Mouse (Mus musculus): ENCODE measurements around the gene Polr3gl. TPM values are rescaled to one million over a fixed set of nuclear protein-coding genes. Genes with fewer than 3 reads are reported as not detected.

The Polr3gl gene
- polyA plus RNA-seq, 1 experiment from 2014 or later = 39.8 TPM

DNA sequence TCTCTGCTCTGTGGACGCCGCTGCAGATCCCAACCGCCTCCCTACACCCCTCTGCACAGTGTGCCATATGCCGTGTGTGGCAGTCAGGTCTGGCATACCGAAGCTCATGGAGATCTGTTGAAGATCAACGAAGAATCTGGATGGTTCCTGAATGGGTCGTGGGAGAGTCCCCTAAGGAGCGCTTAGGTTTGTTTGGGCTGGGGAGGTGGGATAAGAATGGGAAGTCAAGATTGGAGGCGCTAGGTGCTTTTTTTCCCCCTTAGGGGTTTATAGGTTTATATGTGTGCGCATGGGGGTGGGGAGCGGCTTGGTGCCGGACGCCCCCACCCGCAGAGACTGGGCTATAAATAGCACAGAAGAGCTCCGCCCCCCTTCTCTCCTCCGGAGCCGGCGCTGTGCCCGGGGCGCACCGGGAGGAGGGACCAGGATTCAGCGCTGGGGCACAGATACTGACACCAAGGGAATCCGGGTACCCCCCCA lies 2.3 kb upstream of the Polr3gl start, which contains the start of gene Ankrd34a:
Ankrd34a (plus strand) TSS at position 409 of the 480 bp plus-strand sequence.
- Histone ChIP-seq H3K4me2 (peak within 1 kb of the TSS; percentile 83), H3K4me1 (peaks cover 62% of the 10 kb centered on the region), H3K27ac (peak within 1 kb of the TSS; percentile 69), H3K27me3 (peaks cover 42% of the 10 kb centered on the region), H3K9ac (peak within 1 kb of the TSS; percentile 55), H3K4me3 (replicated peaks) (peak within 1 kb of the TSS; percentile 54), H3K9me3 (replicated peaks) (no peaks in the 10 kb centered on the region), H3K36me3 (no peaks in the 10 kb centered on the region)
- under 1% methylated on average over 18 of the region's 23 CpGs for WGBS
- no peak for ATAC-seq (replicated peaks; ENCODE audit: low FRiP score)

GRCm38 (mm10) chr3:96595661-96596060 lies 1.7 kb upstream of the Polr3gl start:
- Histone ChIP-seq H3K27me3 (peaks cover 42% of the 10 kb centered on the region), H3K9me3 (replicated peaks) (no peaks in the 10 kb centered on the region), H3K4me2 (peak overlapping the region; percentile 83), H3K4me3 (replicated peaks) (peak overlapping the region; percentile 54), H3K4me1 (peaks cover 61% of the 10 kb centered on the region), H3K36me3 (no peaks in the 10 kb centered on the region), H3K27ac (peak overlapping the region; percentile 37; the same call in 1 of the 2 replicates), H3K9ac (no peak overlapping the region)
- 28% methylated on average over 6 of the region's 6 CpGs for WGBS
- ATAC-seq (replicated peaks; ENCODE audit: low FRiP score) = no peak

DNA sequence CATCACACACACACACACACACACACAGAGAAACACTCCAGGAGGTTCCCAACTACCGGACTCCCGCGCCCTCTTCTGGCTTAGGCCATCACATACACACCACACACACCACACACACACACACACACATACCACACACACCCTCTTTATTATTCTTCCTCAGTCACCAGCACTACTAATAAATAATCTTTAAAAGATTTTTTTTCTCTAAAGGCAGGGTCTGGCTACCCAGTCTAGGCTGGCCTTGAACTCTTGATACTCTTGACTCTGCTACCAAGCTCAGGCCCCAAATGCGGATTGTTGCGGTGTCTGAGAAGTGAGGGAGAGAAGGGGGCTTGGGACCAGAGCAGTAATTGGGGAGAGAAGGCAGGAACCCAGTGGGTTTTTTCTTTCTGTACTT lies 870 bp upstream of the Polr3gl start:
- 70% methylated on average over 5 of the region's 5 CpGs for WGBS
- Histone ChIP-seq H3K9ac (no peak overlapping the region), H3K9me3 (replicated peaks) (no peaks in the 10 kb centered on the region), H3K4me1 (peaks cover 54% of the 10 kb centered on the region), H3K4me2 (no peak overlapping the region), H3K27me3 (peaks cover 38% of the 10 kb centered on the region), H3K4me3 (replicated peaks) (no peak overlapping the region), H3K27ac (no peak overlapping the region), H3K36me3 (no peaks in the 10 kb centered on the region)
- no peak for ATAC-seq (replicated peaks; ENCODE audit: low FRiP score)

GRCm38 (mm10) chr3:96593374-96593773 lies 607 bp downstream of the Polr3gl start:
- 2% methylated on average over 10 of the region's 10 CpGs for WGBS
- Histone ChIP-seq H3K4me1 (peaks cover 45% of the 10 kb centered on the region), H3K27ac (peak overlapping the region; percentile 88), H3K4me2 (peak overlapping the region; percentile 78), H3K9me3 (replicated peaks) (no peaks in the 10 kb centered on the region), H3K9ac (peak overlapping the region; percentile 75), H3K4me3 (replicated peaks) (peak overlapping the region; percentile 85), H3K27me3 (peaks cover 26% of the 10 kb centered on the region), H3K36me3 (no peaks in the 10 kb centered on the region)
- no peak for ATAC-seq (replicated peaks; ENCODE audit: low FRiP score)

DNA sequence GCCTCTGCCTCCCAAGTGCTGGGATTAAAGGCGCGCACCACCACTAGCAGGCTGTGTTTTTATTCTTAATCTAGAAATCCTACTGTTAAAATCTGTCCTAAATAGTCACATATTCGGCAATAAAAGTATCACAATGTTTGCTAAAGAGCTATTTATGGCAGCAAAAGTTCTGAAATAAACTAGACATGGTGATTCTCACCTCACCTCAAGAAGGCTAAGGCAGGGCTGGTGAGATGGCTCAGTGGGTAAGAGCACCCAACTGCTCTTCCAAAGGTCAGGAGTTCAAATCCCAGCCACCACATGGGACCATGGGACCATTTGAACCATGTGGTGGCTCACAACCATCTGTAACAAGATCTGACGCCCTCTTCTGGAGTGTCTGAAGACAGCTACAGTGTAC lies 3.3 kb downstream of the Polr3gl start:
- no peak overlapping the region for H3K27ac ChIP-seq
- H3K4me3 ChIP-seq (replicated peaks) = no peak overlapping the region
- WGBS = 80% methylated on average over 4 of the region's 4 CpGs
- no peak overlapping the region for H3K4me2 ChIP-seq
- no peak for ATAC-seq (replicated peaks; ENCODE audit: low FRiP score)
- H3K27me3 ChIP-seq = peaks cover 10% of the 10 kb centered on the region
- no peaks in the 10 kb centered on the region for H3K36me3 ChIP-seq
- H3K4me1 ChIP-seq = peaks cover 18% of the 10 kb centered on the region
- H3K9me3 ChIP-seq (replicated peaks) = no peaks in the 10 kb centered on the region
- no peak overlapping the region for H3K9ac ChIP-seq

GRCm38 (mm10) chr3:96583386-96583785 lies 10.6 kb downstream of the Polr3gl start:
- H3K4me2 ChIP-seq = no peak overlapping the region
- H3K4me1 ChIP-seq = peaks cover 16% of the 10 kb centered on the region
- no peak overlapping the region for H3K27ac ChIP-seq
- WGBS = 92% methylated on average over 5 of the region's 5 CpGs
- ATAC-seq (replicated peaks; ENCODE audit: low FRiP score) = no peak
- H3K36me3 ChIP-seq = no peaks in the 10 kb centered on the region
- peaks cover 5% of the 10 kb centered on the region; the same call in 1 of the 2 replicates for H3K27me3 ChIP-seq
- no peaks in the 10 kb centered on the region for H3K9me3 ChIP-seq (replicated peaks)
- H3K9ac ChIP-seq = no peak overlapping the region
- no peak overlapping the region for H3K4me3 ChIP-seq (replicated peaks)

DNA sequence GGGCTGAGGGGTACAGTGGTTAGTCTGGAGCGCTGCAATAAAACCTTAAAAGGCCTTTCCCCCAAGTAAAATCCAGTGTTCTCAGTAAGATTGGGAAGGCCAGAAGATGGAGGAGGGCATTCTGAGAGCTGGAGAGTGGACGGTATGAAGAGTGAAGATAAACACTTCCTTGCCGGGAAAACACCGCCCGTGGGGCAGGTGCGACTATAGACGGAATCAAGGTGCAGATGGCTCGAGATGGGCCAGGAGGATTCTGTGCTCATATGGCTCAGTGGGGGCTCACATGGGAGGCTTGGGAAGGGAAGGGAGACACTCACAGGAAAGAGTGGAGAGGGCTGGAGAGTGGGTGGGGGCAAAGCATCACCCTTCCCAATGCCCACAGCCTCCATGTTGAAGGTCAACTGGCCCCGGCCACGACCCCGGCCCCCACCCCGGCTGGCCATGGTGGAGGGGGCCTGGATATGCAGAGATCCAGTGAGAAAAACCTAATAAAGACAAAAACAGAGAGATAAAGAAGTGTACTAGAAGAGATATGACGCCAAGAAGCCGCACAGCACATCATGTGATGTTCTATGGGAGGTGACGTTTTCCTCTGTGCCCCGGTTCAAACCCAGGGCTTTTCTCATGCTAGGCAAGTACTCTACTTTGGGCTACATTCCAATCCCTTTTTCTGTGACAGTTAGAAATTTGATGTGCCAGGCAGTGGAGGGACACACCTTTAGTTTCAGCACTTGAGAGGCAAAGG lies 12.0 kb downstream of the Polr3gl start:
- H3K4me2 ChIP-seq = no peak overlapping the region
- H3K27me3 ChIP-seq = peaks cover 5% of the 10 kb centered on the region; the same call in 1 of the 2 replicates
- no peak for ATAC-seq (replicated peaks; ENCODE audit: low FRiP score)
- WGBS = 80% methylated on average over 16 of the region's 16 CpGs
- H3K9ac ChIP-seq = no peak overlapping the region
- no peaks in the 10 kb centered on the region for H3K36me3 ChIP-seq
- H3K9me3 ChIP-seq (replicated peaks) = no peaks in the 10 kb centered on the region
- H3K27ac ChIP-seq = no peak overlapping the region
- H3K4me3 ChIP-seq (replicated peaks) = no peak overlapping the region
- H3K4me1 ChIP-seq = peaks cover 28% of the 10 kb centered on the region

DNA sequence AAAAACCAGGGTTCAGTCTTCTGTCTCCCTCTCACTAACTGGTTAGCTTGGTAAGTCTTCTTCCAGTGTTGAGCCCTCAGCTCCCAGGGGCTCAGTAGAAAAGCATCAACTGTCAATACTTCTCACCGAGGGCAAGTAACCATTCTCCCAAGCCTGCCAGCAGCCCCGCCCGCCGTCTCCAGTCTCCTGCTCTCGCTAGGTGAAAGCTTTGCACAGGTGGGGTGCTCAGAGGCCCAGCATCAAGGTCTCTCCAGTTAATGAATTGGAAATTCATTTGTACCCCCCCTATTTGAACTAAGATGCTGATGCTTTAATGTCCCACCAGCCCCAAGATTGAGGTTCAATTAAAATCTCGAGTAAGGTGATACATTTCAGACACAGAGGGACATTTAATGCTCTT lies 12.8 kb downstream of the Polr3gl start:
- Histone ChIP-seq H3K9ac (no peak overlapping the region), H3K27me3 (peaks cover 5% of the 10 kb centered on the region; the same call in 1 of the 2 replicates), H3K4me1 (peaks cover 36% of the 10 kb centered on the region), H3K9me3 (replicated peaks) (no peaks in the 10 kb centered on the region), H3K4me3 (replicated peaks) (no peak overlapping the region), H3K27ac (no peak overlapping the region), H3K36me3 (no peaks in the 10 kb centered on the region), H3K4me2 (no peak overlapping the region)
- 60% methylated on average over 6 of the region's 6 CpGs for WGBS
- no peak for ATAC-seq (replicated peaks; ENCODE audit: low FRiP score)

DNA sequence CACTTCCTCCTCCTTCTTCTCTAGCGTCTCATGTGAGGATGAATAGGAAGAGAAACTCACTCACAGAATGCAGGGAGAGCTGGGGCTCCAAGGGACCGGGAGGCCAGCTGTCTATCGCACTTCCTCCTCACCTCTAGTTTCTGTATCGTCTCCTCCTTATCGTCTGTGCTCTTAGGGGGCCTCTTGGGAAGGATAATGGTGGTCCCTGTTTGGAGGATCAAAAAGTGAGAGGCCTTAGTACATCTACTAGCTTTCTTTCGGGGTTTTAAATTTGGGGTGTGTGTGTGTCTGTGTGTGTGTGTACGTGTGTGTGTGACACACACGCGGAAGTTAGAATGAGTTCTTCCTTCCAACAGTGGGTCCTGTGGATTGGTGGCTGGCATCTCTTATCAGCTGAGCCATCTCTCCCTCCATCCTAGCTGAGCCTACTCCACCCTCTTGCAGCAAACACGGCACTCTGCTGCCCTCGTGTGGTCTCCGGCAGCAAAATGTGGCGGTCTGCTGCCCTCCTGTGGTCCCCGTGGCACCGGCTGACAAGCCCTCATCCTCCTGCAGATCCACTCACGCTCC lies 14.0 kb downstream of the Polr3gl start:
- H3K27me3 ChIP-seq = peaks cover 5% of the 10 kb centered on the region; the same call in 1 of the 2 replicates
- H3K4me2 ChIP-seq = peak overlapping the region; percentile 59
- H3K4me3 ChIP-seq (replicated peaks) = peak overlapping the region; percentile 26
- peak overlapping the region; percentile 43 for H3K27ac ChIP-seq
- no peaks in the 10 kb centered on the region for H3K36me3 ChIP-seq
- no peaks in the 10 kb centered on the region for H3K9me3 ChIP-seq (replicated peaks)
- peak overlapping the region; percentile 45; the same call in 1 of the 2 replicates for H3K9ac ChIP-seq
- ATAC-seq (replicated peaks; ENCODE audit: low FRiP score) = no peak
- peaks cover 47% of the 10 kb centered on the region for H3K4me1 ChIP-seq
- 8% methylated on average over 16 of the region's 16 CpGs for WGBS

GRCm38 (mm10) chr3:96579239-96579750 lies 14.7 kb downstream of the Polr3gl start:
- Histone ChIP-seq H3K4me3 (replicated peaks) (no peak overlapping the region), H3K9me3 (replicated peaks) (no peaks in the 10 kb centered on the region), H3K27ac (0 out of 2 replicates have a peak overlapping the region, but pooled peaks have one; percentile 3), H3K4me1 (peaks cover 49% of the 10 kb centered on the region), H3K36me3 (no peaks in the 10 kb centered on the region), H3K27me3 (peaks cover 5% of the 10 kb centered on the region; the same call in 1 of the 2 replicates), H3K4me2 (no peak overlapping the region), H3K9ac (no peak overlapping the region)
- no peak for ATAC-seq (replicated peaks; ENCODE audit: low FRiP score)
- 79% methylated on average over 4 of the region's 4 CpGs for whole genome bisulfite sequencing

DNA sequence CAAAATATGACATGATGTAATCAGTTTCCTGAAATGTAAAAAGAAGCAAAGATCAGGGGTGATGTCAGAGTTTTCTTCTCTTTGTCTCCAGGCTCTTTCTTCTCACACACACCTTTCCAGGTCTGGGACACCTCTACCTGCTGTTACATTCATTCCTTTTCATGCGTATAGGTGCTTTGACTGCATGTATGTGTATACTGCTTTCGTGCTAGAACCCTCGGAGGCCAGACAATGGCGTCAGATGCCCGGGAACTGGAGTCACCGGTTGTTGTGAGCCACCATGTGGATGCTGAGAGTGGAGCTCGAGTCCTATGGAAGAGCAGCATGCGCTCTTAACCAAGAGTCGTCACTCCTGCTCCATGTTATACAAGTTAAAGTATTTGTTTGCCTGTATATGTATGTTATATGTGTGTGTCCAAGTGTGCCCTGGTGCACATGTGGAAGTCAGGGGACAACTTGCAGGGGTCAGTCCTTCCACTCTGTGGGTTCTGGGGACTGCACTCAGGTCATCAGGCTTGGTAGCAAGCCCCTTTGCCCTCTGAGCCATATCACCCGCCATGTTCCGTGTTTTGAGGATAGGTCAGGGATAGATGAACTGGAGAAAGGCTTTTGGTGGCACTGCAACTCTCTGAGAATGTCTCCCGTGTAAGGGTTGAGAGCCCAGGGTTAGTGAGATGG lies 15.3 kb downstream of the Polr3gl start:
- no peak overlapping the region for H3K4me3 ChIP-seq (replicated peaks)
- H3K9me3 ChIP-seq (replicated peaks) = no peaks in the 10 kb centered on the region
- no peak overlapping the region for H3K9ac ChIP-seq
- 80% methylated on average over 12 of the region's 12 CpGs for WGBS
- peaks cover 5% of the 10 kb centered on the region; the same call in 1 of the 2 replicates for H3K27me3 ChIP-seq
- peak overlapping the region; percentile 3; the same call in 1 of the 2 replicates for H3K27ac ChIP-seq
- no peaks in the 10 kb centered on the region for H3K36me3 ChIP-seq
- H3K4me1 ChIP-seq = peaks cover 55% of the 10 kb centered on the region
- ATAC-seq (replicated peaks; ENCODE audit: low FRiP score) = no peak
- H3K4me2 ChIP-seq = no peak overlapping the region

Data from kidney, embryonic 15.5 days (tissue).